Mouse (Mus musculus): ENCODE data around the gene Xpo6. TPM values are rescaled to one million over a fixed set of nuclear protein-coding genes. Genes with fewer than 3 reads are reported as not detected.

The Xpo6 gene
- polyA plus RNA-seq, 1 experiment: 65.0 TPM

DNA sequence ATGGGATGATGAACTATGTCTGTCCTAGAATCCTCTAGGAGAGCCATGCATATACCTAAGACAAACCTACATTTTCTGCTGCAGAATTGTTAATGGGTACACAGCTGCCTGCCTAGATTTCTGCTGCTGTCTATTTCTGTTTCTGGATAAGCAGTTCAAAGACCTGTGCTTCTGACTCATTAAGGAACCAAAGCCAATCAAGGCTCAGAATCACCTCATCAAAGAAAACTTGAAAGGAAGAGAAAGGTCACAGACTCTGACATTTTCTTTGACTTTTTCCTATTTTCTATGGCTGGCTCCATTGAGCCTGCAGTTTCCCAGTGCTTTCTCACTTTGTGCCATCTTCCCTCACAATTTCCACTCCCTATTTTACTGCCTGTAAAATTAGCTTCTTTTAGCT lies 21.5 kb downstream of the Xpo6 start:
- Histone ChIP-seq H3K36me3 (ENCODE audit: control insufficient read depth, insufficient read depth) (peaks cover 9% of the 10 kb centered on the region), H3K4me3 (ENCODE audit: insufficient read depth, poor library complexity, severe bottlenecking) (no peak overlapping the region), H3K79me3 (ENCODE audit: low read depth) (peaks cover 90% of the 10 kb centered on the region), H3K27me3 (ENCODE audit: control insufficient read depth, insufficient read depth, insufficient read length) (no peaks in the 10 kb centered on the region), H3ac (ENCODE audit: control insufficient read depth, insufficient read length, low read depth) (no peak overlapping the region), H3K79me2 (ENCODE audit: control insufficient read depth, insufficient read depth) (peaks cover 100% of the 10 kb centered on the region)
- TF ChIP-seq CEBPB (IDR thresholded peaks at IDR 0.05; ENCODE audit: low read depth) (no peak), CTCF (IDR thresholded peaks at IDR 0.05; ENCODE audit: control insufficient read depth, insufficient read depth, insufficient read length) (no peak), FOSL1 (IDR thresholded peaks at IDR 0.05; ENCODE audit: insufficient read depth, low read length, poor library complexity, severe bottlenecking) (no peak), MAX (IDR thresholded peaks at IDR 0.05) (no peak), MYOD1 (IDR thresholded peaks at IDR 0.05; ENCODE audit: control insufficient read depth, insufficient read length, low read depth) (no peak), USF1 (IDR thresholded peaks at IDR 0.05; ENCODE audit: low read depth) (no peak), MYOG (IDR thresholded peaks at IDR 0.05; ENCODE audit: control insufficient read depth, extremely low read depth, insufficient read length) (no peak)

DNA sequence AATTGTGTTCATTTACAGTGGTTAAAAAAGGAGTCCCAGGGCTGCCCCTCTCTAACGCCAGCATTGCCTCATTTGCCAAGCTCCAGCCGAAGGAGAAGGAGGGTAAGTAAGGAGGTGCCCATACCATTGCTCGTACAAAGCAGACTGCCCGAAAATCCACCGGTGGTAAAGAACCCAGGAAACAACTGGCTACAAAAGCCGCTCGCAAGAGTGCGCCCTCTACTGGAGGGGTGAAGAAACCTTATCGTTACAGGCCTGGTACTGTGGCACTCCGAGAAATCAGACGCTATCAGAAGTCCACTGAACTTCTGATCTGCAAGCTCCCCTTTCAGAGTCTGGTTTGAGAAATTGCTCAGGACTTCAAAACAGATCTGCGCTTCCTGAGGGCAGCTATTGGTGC lies 24.3 kb downstream of the Xpo6 start:
- Histone ChIP-seq H3K4me3 (ENCODE audit: insufficient read depth, poor library complexity, severe bottlenecking) (no peak overlapping the region), H3K36me3 (ENCODE audit: control insufficient read depth, insufficient read depth) (peaks cover 11% of the 10 kb centered on the region), H3K79me3 (ENCODE audit: low read depth) (peaks cover 78% of the 10 kb centered on the region), H3K79me2 (ENCODE audit: control insufficient read depth, insufficient read depth) (peaks cover 99% of the 10 kb centered on the region), H3K27me3 (ENCODE audit: control insufficient read depth, insufficient read depth, insufficient read length) (no peaks in the 10 kb centered on the region), H3ac (ENCODE audit: control insufficient read depth, insufficient read length, low read depth) (no peak overlapping the region)
- TF ChIP-seq CEBPB (IDR thresholded peaks at IDR 0.05; ENCODE audit: low read depth): no peak
- TF ChIP-seq USF1 (IDR thresholded peaks at IDR 0.05; ENCODE audit: low read depth): no peak
- TF ChIP-seq MYOG (IDR thresholded peaks at IDR 0.05; ENCODE audit: control insufficient read depth, extremely low read depth, insufficient read length): no peak
- TF ChIP-seq MAX (IDR thresholded peaks at IDR 0.05): no peak
- no peak for TF ChIP-seq MYOD1 (IDR thresholded peaks at IDR 0.05; ENCODE audit: control insufficient read depth, insufficient read length, low read depth)
- no peak for TF ChIP-seq CTCF (IDR thresholded peaks at IDR 0.05; ENCODE audit: control insufficient read depth, insufficient read depth, insufficient read length)

- peaks cover 99% of the 10 kb centered on the region for H3K79me2 ChIP-seq (ENCODE audit: control insufficient read depth, insufficient read depth)
These were observed 24.8 kb downstream of the Xpo6 start for GRCm38 (mm10) chr7:126175456-126175855.

DNA sequence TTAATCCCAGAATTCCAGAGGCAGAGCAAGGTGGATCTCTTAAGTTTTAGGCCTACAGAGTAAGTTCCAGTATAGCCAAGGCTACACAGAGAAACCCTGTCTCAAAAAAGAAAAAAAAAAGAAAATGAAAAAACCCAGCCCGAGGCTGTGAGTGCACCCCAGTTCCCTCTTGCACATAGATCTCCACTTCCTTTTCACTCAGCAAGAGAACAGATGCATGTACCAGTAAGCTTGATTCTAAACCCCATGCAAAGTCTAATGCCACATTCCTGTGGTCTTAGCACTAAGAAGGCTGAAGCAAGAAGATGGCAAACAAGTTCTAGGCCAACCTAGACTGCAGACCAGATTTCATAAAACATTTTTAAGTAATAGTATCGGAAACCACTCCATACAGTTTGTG lies 25.4 kb downstream of the Xpo6 start:
- H3K79me2 ChIP-seq (ENCODE audit: control insufficient read depth, insufficient read depth): peaks cover 95% of the 10 kb centered on the region
- H3K4me3 ChIP-seq (ENCODE audit: insufficient read depth, poor library complexity, severe bottlenecking): no peak overlapping the region
- TF ChIP-seq CEBPB (IDR thresholded peaks at IDR 0.05; ENCODE audit: low read depth) (no peak), MYOD1 (IDR thresholded peaks at IDR 0.05; ENCODE audit: control insufficient read depth, insufficient read length, low read depth) (no peak), CTCF (IDR thresholded peaks at IDR 0.05; ENCODE audit: control insufficient read depth, insufficient read depth, insufficient read length) (no peak), MYOG (IDR thresholded peaks at IDR 0.05; ENCODE audit: control insufficient read depth, extremely low read depth, insufficient read length) (no peak), USF1 (IDR thresholded peaks at IDR 0.05; ENCODE audit: low read depth) (no peak), MAX (IDR thresholded peaks at IDR 0.05) (no peak), FOSL1 (IDR thresholded peaks at IDR 0.05; ENCODE audit: insufficient read depth, low read length, poor library complexity, severe bottlenecking) (no peak)
- H3K36me3 ChIP-seq (ENCODE audit: control insufficient read depth, insufficient read depth): peaks cover 11% of the 10 kb centered on the region
- no peak overlapping the region for H3ac ChIP-seq (ENCODE audit: control insufficient read depth, insufficient read length, low read depth)
- H3K27me3 ChIP-seq (ENCODE audit: control insufficient read depth, insufficient read depth, insufficient read length): no peaks in the 10 kb centered on the region
- peaks cover 70% of the 10 kb centered on the region for H3K79me3 ChIP-seq (ENCODE audit: low read depth)

More at GRCm38 (mm10) chr7:126175456-126175855, 24.8 kb downstream of the Xpo6 start:
- H3K27me3 ChIP-seq (ENCODE audit: control insufficient read depth, insufficient read depth, insufficient read length): no peaks in the 10 kb centered on the region
- no peak for TF ChIP-seq FOSL1 (IDR thresholded peaks at IDR 0.05; ENCODE audit: insufficient read depth, low read length, poor library complexity, severe bottlenecking)
- no peak for TF ChIP-seq USF1 (IDR thresholded peaks at IDR 0.05; ENCODE audit: low read depth)
- no peak for TF ChIP-seq MYOD1 (IDR thresholded peaks at IDR 0.05; ENCODE audit: control insufficient read depth, insufficient read length, low read depth)
- TF ChIP-seq MYOG (IDR thresholded peaks at IDR 0.05; ENCODE audit: control insufficient read depth, extremely low read depth, insufficient read length): no peak
- no peak for TF ChIP-seq CEBPB (IDR thresholded peaks at IDR 0.05; ENCODE audit: low read depth)
- no peak for TF ChIP-seq MAX (IDR thresholded peaks at IDR 0.05)
- TF ChIP-seq CTCF (IDR thresholded peaks at IDR 0.05; ENCODE audit: control insufficient read depth, insufficient read depth, insufficient read length): no peak
- H3K79me3 ChIP-seq (ENCODE audit: low read depth): peaks cover 75% of the 10 kb centered on the region
- no peak overlapping the region for H3K4me3 ChIP-seq (ENCODE audit: insufficient read depth, poor library complexity, severe bottlenecking)
- H3K36me3 ChIP-seq (ENCODE audit: control insufficient read depth, insufficient read depth): peaks cover 11% of the 10 kb centered on the region
- no peak overlapping the region for H3ac ChIP-seq (ENCODE audit: control insufficient read depth, insufficient read length, low read depth)

- H3K27me3 ChIP-seq (ENCODE audit: control insufficient read depth, insufficient read depth, insufficient read length): no peaks in the 10 kb centered on the region
- TF ChIP-seq USF1 (IDR thresholded peaks at IDR 0.05; ENCODE audit: low read depth): no peak
- no peak for TF ChIP-seq CEBPB (IDR thresholded peaks at IDR 0.05; ENCODE audit: low read depth)
- TF ChIP-seq MYOG (IDR thresholded peaks at IDR 0.05; ENCODE audit: control insufficient read depth, extremely low read depth, insufficient read length): no peak
- TF ChIP-seq MYOD1 (IDR thresholded peaks at IDR 0.05; ENCODE audit: control insufficient read depth, insufficient read length, low read depth): no peak
- no peak for TF ChIP-seq CTCF (IDR thresholded peaks at IDR 0.05; ENCODE audit: control insufficient read depth, insufficient read depth, insufficient read length)
- TF ChIP-seq MAX (IDR thresholded peaks at IDR 0.05): no peak
- TF ChIP-seq FOSL1 (IDR thresholded peaks at IDR 0.05; ENCODE audit: insufficient read depth, low read length, poor library complexity, severe bottlenecking): no peak
These were observed 28.3 kb downstream of the Xpo6 start for GRCm38 (mm10) chr7:126172001-126172400.

DNA sequence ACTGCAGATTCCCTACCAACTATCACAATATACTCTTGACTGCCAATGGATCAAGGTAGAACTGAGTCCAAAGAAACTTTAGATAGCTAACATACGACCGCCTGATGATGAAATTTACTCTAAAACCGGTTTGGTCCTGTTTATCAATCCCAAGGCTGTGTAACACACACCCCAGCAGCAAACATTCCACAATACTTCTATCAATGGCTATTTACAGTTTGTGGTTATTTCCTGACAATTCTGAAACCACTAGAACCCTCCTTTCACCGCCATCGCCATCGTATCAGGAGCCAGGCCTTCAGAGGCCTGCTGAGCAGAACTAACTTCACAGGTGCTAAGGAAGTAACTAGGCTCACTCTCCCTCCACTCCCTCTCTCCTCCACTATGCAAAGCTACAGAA lies 31.7 kb downstream of the Xpo6 start:
- Histone ChIP-seq H3K79me2 (ENCODE audit: control insufficient read depth, insufficient read depth) (peaks cover 32% of the 10 kb centered on the region), H3K27me3 (ENCODE audit: control insufficient read depth, insufficient read depth, insufficient read length) (no peaks in the 10 kb centered on the region), H3K4me3 (ENCODE audit: insufficient read depth, poor library complexity, severe bottlenecking) (no peak overlapping the region), H3ac (ENCODE audit: control insufficient read depth, insufficient read length, low read depth) (no peak overlapping the region), H3K36me3 (ENCODE audit: control insufficient read depth, insufficient read depth) (peaks cover 29% of the 10 kb centered on the region), H3K79me3 (ENCODE audit: low read depth) (peaks cover 14% of the 10 kb centered on the region)
- TF ChIP-seq USF1 (IDR thresholded peaks at IDR 0.05; ENCODE audit: low read depth): no peak
- no peak for TF ChIP-seq CTCF (IDR thresholded peaks at IDR 0.05; ENCODE audit: control insufficient read depth, insufficient read depth, insufficient read length)
- TF ChIP-seq MYOG (IDR thresholded peaks at IDR 0.05; ENCODE audit: control insufficient read depth, extremely low read depth, insufficient read length): no peak
- TF ChIP-seq CEBPB (IDR thresholded peaks at IDR 0.05; ENCODE audit: low read depth): no peak
- no peak for TF ChIP-seq MAX (IDR thresholded peaks at IDR 0.05)
- no peak for TF ChIP-seq FOSL1 (IDR thresholded peaks at IDR 0.05; ENCODE audit: insufficient read depth, low read length, poor library complexity, severe bottlenecking)
- TF ChIP-seq MYOD1 (IDR thresholded peaks at IDR 0.05; ENCODE audit: control insufficient read depth, insufficient read length, low read depth): no peak

More at GRCm38 (mm10) chr7:126172001-126172400, 28.3 kb downstream of the Xpo6 start:
- H3K36me3 ChIP-seq (ENCODE audit: control insufficient read depth, insufficient read depth): peaks cover 29% of the 10 kb centered on the region
- H3ac ChIP-seq (ENCODE audit: control insufficient read depth, insufficient read length, low read depth): no peak overlapping the region
- no peak overlapping the region for H3K4me3 ChIP-seq (ENCODE audit: insufficient read depth, poor library complexity, severe bottlenecking)
- peaks cover 67% of the 10 kb centered on the region for H3K79me2 ChIP-seq (ENCODE audit: control insufficient read depth, insufficient read depth)
- H3K79me3 ChIP-seq (ENCODE audit: low read depth): peaks cover 43% of the 10 kb centered on the region

Measured in C2C12 (cell line).